Mouse (Mus musculus): ENCODE results near the gene 4931422A03Rik.

Gene 4931422A03Rik

GRCm38 (mm10) chr2:103934270-103934669 lies 93.9 kb downstream of the 4931422A03Rik start:
- DNase-seq: no peak

- DNase-seq: no peak
These were observed 95.7 kb downstream of the 4931422A03Rik start for GRCm38 (mm10) chr2:103932480-103932879.

GRCm38 (mm10) chr2:103932025-103932424 lies 96.1 kb downstream of the 4931422A03Rik start:
- DNase-seq: no peak

- DNase-seq: no peak
These were observed 96.7 kb downstream of the 4931422A03Rik start for GRCm38 (mm10) chr2:103931511-103931911.

GRCm38 (mm10) chr2:103930306-103931019 lies 97.7 kb downstream of the 4931422A03Rik start:
- peak; percentile 22 to 28 for DNase-seq

- no peak for DNase-seq
These were observed 100.5 kb downstream of the 4931422A03Rik start for GRCm38 (mm10) chr2:103927610-103928145.

- no peak for DNase-seq
These were observed 101.5 kb downstream of the 4931422A03Rik start for GRCm38 (mm10) chr2:103926586-103927113.

GRCm38 (mm10) chr2:103919488-103919887 lies 108.7 kb downstream of the 4931422A03Rik start:
- DNase-seq: no peak

- no peak for DNase-seq
These were observed 109.8 kb downstream of the 4931422A03Rik start for GRCm38 (mm10) chr2:103918375-103918774.

GRCm38 (mm10) chr2:103917375-103917774 lies 110.8 kb downstream of the 4931422A03Rik start:
- DNase-seq: no peak

All from kidney, adult 8-10 months (tissue).